Mouse (Mus musculus) retina, adult 2 months (tissue): ENCODE data around the gene Ssu72.
"Not testable (repeated sequence)": the region's sequence is repeated elsewhere in the genome, so short reads cannot be mapped to it uniquely, and the experiment has no call there.

Experiments used
- DNase-seq: peaks from one replicate; pipeline ENCODE4 v3.0.0-alpha.2; 2012; ENCODE audit warnings: low read depth, low spot score

Ssu72 gene

DNA sequence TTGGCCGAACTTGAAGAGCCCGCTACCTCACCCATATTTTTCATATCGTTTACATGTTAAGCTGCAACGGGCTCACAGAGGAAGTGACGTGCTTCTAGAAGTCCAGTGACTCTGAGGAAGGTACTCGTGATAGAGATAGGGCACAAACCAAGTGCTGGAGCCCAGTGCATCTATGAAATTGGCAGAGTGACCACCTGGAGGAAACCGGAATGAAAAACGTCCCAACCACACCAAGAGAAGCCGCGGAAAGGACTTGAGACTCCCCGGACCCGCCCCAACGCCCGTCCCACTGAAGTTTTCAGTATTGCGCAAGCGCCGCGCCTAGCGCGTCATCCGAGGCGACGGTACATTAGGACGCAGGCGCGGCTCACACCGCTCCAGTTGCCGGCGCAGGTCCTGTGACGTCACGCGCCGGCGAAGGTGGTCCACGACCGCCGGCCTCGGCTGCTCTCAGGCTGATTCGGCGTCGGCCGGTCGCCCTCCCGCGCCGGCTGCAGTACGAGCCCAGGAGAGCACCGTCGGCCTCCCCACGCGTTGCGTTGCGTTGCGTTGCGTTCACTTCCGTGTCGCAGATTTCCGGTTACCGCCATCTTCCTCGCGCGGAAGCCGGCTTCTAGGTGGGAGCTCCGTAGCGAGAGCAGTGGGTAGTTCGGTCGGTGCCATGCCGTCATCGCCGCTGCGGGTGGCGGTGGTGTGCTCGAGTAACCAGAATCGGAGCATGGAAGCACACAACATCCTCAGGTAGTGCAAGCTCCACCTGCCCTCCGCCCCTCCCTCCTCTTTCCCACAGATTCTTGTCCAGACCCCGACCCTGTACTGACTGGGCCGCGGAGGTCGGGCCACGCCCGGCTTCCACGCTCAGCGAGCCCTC, at the start of gene Ssu72:
Ssu72 (plus strand) TSS at position 80 of the 871 bp plus-strand sequence.
- peak; percentile 86 for DNase-seq

DNA sequence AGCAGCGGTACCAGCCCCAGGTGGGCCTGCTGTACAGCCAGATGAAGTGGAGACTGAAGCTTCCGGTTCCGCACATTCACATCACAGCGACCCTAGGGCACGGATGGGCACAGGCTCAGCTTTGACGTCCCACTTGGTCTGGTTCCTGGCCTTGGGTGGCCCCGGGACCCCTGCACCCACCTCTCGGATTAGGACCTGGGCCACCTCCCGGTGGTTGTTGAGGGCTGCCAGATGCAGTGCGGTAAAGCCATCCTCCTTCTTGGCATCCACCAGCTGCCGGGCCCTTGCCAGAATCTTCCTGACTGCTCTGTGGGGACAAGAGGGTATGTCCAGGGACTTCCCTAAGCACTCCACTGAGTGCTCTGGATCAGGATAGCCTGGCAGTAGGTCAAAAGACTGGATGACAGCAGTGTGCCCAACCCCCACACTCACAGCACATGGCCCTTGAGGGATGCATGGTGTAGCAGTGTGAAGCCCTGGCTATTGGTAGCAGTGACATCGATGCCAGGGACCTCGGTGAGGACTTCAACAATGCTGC, 48.3 kb upstream of the Ssu72 start:
- DNase-seq: no peak

DNA sequence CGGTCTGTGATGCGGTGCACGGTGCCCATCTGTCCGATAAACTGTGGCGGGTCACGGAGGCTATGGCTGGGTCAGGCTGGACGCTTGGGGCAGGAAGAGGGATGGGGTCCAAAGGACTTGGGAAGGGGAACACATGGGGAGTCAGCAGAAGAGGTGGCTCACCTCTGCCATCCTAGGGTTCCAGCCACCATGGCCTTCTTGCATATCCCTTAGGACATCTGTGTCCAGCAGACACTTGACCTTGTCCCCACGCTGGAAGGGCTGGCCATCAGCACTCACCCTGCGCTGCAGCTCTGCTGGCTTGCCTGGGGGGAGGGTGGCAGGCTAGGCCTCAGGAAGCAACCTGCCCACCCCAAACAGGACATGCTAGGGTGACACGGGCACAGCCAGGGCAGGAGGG, 45.6 kb upstream of the Ssu72 start:
- DNase-seq: no peak

DNA sequence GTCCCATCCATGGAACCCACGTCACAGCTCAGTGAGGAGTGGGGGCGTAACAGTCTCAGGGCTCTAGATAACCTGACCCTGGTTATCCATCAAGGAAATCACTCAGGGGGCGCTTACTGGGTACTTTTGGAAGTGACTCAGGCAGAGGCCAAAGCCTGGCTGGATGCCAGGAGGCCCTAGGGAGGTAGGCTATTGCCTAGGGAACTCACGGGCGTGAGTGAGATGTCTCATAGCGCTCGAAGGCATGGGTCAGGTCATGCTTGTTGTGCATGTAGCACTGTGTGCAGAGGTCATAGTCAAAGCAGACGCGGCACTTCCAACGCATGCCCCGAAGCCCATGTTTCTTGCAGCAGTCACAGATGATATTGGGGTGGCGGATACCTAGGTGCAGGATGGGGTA, 44.0 kb upstream of the Ssu72 start:
- no peak for DNase-seq

DNA sequence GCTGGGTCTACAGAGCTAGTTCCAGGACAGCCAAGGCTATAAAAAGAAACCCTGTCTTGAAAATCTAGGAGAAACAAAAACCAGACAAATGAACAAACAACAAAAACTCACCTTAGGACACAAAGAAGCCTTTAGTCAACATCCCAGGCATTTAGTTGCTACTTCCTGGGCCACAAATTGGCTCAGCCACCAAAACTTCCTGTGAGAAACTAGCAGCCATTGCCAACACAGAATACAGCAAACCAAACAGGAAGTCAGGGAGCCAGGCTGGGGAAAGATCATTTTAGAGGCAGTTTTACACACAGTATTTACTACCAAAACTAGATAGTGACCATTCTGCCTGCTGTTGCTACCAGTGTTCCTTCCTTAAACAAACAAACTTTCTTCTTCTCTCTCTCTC, 37.7 kb upstream of the Ssu72 start:
- no peak for DNase-seq

DNA sequence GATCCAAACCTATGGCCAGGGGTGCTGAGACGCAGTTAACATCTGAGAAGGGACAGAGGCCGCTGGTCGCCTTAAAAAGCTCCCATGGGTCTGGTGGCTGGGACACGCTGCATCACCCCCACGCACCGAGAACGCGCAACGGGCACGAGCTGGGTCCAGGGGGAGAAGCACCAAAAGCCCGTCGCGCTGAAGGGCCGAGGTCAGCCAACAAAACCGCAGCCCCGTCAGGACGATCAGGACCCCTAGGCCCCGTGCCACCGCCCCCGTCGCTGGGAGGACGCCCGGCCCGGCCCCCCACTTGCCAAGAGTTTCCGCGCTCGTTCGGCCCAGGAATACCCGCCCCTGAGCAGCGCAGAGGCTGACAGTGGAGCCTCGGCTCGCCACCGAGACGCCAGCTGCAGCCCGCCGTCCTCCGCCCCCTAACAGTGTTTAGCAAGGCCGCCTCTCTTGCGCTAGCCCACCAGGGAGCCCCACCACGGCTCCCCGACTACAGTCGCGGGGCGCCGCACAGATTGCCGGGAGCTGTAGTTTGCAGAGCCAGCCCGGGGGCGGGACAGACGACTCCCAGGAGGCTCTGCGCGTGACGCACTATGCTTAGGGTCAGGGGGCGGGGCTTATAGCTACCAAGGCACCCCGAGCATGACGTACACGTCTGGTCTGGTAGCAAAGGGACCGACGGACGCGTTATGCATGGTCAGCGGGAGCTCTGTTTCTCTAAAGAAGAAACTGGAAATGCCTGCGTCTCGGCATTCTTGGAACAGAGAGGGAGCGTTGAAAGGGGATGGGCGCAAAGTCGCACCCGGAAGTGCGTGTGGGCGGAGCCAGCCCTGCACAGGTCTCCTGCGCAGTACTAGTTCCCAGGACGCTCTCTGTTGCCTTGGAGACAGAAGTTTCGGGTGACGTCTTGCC, 35.7 kb upstream of the Ssu72 start, which contains the start of gene Mib2:
Mib2 (minus strand) TSS at position 510 of the 909 bp plus-strand sequence.
- DNase-seq: peak; percentile 83

DNA sequence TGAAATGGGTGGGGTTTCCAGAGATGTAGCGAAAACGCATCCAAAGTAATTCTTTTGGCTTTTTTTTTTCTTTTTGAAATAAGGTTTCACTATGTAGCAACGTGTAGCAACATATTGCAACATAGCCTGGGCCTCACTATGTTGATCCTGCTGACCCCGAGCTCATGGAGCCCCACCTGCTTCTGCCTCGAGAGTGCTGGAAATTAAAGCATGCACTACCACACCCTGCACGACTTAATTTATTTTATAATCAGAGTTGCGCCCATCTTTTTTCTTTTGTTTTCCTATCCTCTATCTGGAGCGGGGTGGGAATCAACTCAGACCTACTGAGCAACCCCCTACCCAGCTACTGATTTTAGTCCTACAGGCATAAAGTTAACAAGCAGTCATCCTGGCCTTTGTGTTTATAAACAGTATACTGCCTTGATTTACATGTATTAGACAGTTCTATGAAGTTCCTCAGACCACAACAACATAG, 35.0 kb upstream of the Ssu72 start:
- DNase-seq: no peak

DNA sequence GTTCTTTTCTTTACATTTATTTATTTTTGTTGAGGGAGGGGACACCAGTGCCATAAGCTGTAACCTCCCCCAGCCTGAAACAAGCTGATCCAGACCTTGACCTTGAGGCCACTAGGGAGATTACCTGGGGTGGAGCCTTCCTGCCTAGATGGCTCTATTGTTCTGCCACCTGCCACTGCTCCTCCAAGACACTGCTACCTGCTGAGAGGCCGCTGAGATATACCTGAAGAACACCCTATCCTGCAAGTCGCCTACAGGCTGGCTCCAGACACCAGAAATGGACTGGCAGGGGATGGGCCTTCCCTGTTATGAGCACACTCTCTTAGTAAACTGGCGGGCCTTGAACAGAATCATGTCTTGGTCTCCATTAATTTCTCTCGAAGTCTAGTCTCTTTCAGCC, 34.4 kb upstream of the Ssu72 start:
- DNase-seq: not testable (repeated sequence)

DNA sequence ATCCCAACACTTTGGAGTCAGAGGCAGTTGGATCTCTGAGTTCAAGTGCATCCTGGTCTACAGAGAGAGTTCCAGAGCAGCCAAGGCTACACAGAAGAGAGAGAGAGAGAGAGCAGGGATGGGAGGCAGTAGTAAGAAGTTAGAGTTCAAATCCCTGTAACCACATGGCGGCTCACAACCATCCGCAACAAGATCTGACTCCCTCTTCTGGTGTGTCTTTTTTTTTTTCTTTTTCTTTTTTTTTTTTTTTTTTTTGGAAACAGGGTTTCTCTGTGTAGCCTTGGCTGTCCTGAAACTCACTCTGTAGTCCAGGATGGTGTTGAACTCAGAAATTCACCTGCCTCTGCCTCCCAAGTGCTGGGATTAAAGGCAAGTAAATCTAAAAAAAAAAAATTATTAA, 32.5 kb upstream of the Ssu72 start:
- no peak for DNase-seq

DNA sequence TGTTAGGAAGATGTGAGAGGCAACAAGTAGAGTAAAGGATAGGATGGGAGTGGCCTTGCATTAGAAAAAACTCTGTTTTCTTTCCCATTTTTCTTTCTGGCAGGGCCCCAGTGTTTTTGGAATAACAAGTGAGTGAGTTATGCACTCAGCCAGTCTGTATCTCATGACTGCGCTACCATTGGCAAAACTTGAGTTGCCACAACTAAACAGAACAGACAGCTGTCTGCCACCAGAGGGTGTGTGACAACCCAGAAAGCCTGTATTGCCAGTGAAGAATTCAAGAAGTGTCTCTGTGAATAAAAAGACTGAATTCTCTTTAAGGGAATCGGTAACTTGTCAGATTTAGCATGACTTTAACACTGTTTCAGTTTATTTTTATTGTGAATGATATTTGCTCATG, 28.6 kb upstream of the Ssu72 start:
- no peak for DNase-seq

DNA sequence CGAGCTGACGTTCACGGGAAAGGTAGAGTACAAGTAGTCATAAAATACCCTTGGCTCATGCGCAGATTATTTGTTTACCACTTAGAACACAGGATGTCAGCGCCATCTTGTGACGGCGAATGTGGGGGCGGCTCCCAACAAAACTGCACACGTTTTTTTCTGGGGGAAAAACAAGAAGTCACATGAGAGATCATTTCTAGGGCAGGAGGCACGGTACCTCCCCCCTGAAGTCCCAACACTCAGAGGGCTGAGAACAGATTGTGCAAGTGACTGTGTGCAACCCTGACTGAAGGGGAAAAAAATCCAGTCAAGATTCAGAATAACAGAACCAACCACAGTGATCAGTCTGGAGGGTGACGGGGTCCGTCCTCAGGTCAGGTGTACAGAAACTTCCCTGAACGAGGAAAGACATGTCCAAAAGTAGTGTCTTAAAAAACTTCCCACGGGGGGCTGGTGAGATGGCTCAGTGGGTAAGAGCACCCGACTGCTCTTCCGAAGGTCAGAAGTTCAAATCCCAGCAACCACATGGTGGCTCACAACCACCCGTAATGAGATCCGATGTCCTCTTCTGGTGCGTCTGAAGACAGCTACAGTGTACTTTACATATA, 20.8 kb upstream of the Ssu72 start:
- DNase-seq: not testable (repeated sequence)

DNA sequence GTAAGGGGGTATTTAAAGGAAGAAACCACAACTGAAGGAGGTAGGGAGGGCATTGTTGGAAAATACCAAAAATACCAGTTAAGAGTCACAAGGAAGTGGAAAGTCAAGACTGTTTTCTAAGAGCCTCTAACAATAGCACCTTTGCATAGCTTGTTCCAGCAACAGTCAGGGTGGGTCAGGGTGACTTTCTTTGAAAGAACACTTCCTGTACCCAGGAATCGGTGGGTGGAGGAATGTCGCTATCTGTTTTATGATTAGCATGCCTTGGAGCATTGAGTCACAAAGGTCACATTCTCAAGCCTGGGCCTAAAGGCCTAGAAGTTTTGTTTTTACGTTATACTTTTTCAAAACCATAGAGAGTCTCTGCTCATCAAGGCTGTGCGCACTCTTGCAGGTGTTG, 16.8 kb upstream of the Ssu72 start:
- not testable (repeated sequence) for DNase-seq

DNA sequence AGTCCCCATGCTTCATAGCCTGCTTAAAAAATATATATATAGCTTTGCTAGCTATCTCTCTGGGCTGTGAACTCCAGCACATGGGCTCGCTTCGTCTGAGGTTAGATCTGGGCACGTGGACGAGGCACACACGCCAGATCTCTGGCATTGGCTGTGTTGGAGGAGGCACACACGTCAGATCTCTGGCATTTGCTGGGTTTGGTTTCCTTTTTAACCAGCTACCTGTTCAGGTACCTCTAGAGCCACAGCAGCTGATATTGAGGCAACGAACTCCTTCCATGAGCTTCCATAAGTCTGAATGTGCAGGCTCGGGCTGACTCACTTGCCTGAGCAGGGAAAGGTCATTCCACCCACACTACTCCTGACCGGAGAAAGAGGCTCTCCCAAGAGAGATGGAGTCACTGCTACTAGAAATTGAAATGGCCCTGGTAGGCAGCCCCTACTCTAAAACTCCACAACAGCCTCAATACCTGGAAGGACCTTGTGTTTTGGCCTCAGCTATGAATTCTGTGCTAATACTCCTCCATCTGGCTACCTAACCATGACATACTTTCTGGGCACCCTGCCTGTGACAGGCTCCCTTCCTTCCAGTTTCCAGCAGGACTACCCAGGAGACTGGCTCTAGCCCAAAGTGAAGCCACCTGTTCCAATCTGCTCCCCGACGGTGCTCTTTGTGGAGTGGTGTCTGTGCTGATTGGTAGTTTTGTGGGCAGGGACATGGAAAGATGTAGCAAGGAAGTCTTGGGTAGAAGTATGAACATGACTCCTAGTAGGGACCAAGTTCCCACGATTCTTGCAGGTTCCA, 13.8 kb upstream of the Ssu72 start:
- DNase-seq: no peak

DNA sequence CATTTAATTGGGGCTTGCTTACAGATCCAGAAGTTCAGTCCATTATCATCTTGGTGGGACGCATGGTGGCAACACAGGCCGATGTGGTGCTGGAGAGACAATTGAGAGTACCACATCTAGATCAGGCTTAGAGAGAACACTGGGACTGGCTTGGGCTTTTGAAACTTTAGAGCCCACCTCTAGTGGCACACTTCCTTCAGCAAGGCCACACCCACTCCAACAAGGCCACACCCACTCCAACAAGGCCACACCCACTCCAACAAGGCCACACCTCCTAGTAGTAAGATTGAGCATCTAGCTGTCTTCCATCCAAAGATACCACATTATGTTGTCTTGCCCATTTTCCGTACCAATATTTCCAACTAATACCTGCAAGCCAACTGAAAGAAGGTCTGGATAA, 12.2 kb upstream of the Ssu72 start:
- no peak for DNase-seq

DNA sequence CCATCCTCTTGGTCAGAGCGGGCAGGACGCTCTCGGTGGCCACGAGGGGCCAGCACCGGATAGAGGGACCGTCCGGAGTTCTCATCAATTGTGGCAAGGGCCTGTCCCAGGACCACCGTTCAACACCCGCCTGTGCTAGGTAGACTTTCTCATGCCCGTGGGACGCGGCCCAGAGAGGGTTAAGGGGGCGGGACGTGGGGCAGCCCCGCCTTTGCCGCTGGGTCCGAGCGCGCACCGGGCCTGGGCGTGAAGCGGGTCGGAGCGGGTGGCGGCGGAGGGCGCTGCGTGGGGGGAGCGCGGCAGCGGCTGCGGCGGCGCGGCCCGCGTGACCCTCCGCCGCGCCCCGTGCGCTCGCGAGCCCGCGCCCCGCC, 10.5 kb upstream of the Ssu72 start, which contains the start of gene Fndc10:
Fndc10 (plus strand) TSS at position 232 of the 371 bp plus-strand sequence.
- DNase-seq: no peak

DNA sequence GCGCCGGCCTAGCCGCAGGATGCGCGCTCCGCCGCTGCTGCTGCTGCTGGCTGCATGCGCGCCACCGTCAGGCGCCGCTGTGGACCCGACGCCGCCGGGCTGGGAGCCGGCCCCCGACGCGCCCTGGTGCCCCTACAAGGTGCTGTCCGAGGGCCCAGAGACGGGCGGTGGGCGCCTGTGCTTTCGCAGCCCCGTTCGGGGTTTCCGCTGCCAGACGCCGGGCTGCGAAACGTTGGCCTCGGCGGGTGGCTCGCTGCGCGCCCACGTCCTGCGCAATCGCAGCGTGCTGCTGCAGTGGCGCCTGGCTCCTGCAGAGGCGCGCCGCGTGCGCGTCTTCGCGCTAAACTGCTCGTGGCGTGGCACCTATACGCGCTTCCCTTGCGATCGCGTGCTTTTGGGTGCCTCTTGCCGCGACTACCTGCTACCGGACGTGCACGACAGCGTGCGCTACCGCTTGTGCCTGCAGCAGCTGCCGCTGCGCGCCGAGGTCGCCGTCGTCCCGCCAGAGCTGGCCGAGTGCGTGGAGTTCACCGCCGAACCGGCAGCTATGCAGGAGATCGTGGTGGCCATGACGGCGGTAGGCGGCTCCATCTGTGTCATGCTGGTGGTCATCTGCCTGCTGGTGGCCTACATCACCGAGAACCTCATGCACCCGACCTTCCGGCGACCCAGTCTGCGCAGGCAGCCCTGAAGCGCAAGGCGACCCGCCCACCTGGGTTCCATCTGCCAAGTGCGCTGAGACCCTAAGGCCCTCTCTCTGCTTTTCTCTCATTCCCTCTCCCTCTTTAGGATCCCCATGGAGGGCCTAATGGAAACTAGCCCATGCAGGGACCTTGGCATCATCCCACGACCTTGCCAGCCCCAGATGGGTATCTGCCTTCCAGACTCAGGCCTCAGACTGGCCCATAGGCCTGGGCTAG, 9.9 kb upstream of the Ssu72 start:
- peak; percentile 50 for DNase-seq

DNA sequence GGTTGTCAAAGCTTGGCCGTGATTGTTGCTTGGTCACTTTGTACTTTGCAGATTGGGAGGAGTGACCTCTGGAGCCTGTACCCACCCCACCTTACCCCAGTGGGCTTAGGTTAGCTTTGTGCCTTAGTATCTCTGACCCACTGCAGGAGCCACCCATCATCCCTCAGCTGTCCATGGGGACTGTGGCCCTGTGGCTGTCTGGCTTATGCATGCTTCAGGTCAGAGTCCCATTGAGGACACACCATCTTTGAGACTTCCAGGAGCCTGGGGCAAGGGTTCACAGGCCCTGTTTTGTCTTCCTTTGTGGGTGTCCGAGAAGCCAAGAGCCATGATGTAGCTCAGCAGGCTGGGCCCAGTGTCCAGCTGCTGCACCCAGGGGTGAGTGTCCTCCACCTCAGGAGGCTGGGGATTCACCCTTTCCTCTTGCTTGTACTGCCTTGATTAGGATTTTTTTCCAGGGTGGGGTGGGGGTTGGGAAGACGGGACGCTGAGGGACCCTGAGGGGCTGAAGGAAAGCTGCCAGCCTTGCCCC, 9.0 kb upstream of the Ssu72 start:
- no peak for DNase-seq

DNA sequence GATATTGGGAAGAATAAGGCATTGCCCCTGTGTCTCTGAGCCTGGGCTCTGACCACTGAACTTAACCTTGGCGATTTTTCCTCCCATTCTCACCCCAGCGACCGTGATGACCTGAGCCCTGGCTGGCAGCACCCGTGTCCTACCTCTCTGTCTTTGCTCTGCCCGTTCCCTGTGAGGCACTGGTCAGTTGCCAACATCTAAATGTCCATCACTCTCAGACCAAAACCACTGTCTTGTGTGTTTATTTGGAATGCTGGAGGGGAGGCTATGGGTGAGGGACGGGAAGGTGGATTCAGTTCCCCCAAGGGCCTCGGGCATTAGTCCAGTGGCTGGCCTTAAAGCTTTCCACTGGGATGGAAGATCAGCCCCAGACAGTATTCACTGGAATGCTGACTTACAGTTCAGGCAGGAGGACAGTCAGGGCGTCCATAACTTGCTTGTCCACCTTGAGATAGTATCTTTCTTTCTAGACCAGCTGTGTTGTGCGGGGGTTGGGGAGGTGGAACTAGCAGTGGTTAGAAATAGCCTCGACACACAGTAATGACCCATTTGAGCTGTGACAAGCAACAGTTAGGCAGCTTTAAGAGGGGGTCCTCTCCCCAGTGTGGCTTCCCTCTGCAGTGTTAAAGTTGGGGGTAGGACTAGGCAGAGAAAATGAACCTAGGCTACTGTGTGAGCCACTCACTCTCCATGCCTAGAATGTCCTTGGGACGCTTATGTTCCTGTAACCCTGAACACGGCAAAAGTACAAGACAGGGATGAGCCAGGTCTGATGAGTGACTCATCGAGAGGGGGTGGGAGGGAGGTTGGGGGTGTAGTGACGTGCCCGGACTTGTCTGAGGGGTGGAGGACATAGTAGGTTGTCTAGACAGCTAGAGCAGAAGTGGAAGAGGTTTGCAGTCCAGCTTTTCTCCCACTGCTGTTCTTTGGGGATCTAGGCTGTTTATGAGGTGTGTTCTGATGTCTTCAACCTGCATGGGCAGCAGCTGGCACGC, 8.0 kb upstream of the Ssu72 start:
- no peak for DNase-seq
